Mouse (Mus musculus) CH12.LX (cell line): ENCODE results near the gene Rnf10. TPM values are rescaled to one million over a fixed set of nuclear protein-coding genes. Genes with fewer than 3 reads are reported as not detected.

Source experiments
- DNase-seq: peaks from one replicate; pipeline ENCODE4 v3.0.0-alpha.2; 2013; ENCODE audit errors: extremely low read depth
- H3K27ac ChIP-seq: 2 replicates; pipeline ENCODE4 v1.5.1; 2012; ENCODE audit warnings: low read depth, mild to moderate bottlenecking, control low read depth, moderate library complexity; ENCODE audit not compliant: insufficient read depth
- H3K27me3 ChIP-seq: replicated peaks from 2 replicates; pipeline ENCODE3; 2012; ENCODE audit warnings: inconsistent platforms
- H3K36me3 ChIP-seq, 2 experiments: replicated peaks in 1 of 2; 2 replicates each; pipeline versions ENCODE3 to v1.6.1; 2012; ENCODE audit warnings: inconsistent platforms in 1 of 2, low read length in 1 of 2, mild to moderate bottlenecking in 1 of 2, mixed read lengths in 1 of 2, moderate library complexity in 1 of 2; ENCODE audit not compliant: control insufficient read depth in 1 of 2, insufficient read depth in 1 of 2
- H3K4me1 ChIP-seq, 2 experiments: 2 replicates each; pipeline ENCODE4 v1.6.1; 2012; ENCODE audit warnings: inconsistent platforms in 1 of 2, moderate library complexity in 1 of 2; ENCODE audit not compliant: insufficient read depth in 2 of 2, control insufficient read depth in 1 of 2
- H3K4me2 ChIP-seq: 2 replicates; pipeline ENCODE4 v1.6.1; 2012; ENCODE audit warnings: low read depth, mild to moderate bottlenecking, control low read depth; ENCODE audit not compliant: poor library complexity, insufficient read depth, severe bottlenecking
- H3K4me3 ChIP-seq, 3 experiments: fragments of 150-350 bp in 1 of 3; sonication (generic) in 1 of 3; replicated peaks in 1 of 3; 2 replicates each; pipeline versions ENCODE3 to v1.5.1; 2011 to 2012; ENCODE audit warnings: low read depth in 2 of 3, low read length in 2 of 3, mild to moderate bottlenecking in 2 of 3, moderate library complexity in 2 of 3, control low read depth in 1 of 3, improper control_type of control experiment in 1 of 3, inconsistent platforms in 1 of 3, mixed read lengths in 1 of 3; ENCODE audit not compliant: poor library complexity in 1 of 3
- H3K79me2 ChIP-seq: replicated peaks from 2 replicates; pipeline ENCODE4 v1.6.1; 2012; ENCODE audit warnings: mild to moderate bottlenecking, moderate library complexity; ENCODE audit not compliant: control insufficient read depth, poor library complexity, insufficient read depth, severe bottlenecking; ENCODE audit errors: extremely low read depth
- H3K9ac ChIP-seq: 2 replicates; pipeline ENCODE4 v1.6.1; 2012; ENCODE audit warnings: low read depth, mild to moderate bottlenecking, control low read depth, moderate library complexity; ENCODE audit not compliant: insufficient read depth
- H3K9me3 ChIP-seq: replicated peaks from 2 replicates; pipeline ENCODE3; 2012; ENCODE audit warnings: low read length, inconsistent platforms, mixed read lengths
- BHLHE40 ChIP-seq: IDR thresholded peaks from 2 replicates; pipeline ENCODE4 v1.6.1; 2011; ENCODE audit warnings: mild to moderate bottlenecking, low read depth, low read length, improper control_type of control experiment
- CHD1 ChIP-seq: IDR thresholded peaks from 2 replicates; pipeline ENCODE4 v1.6.1; 2012; ENCODE audit warnings: low read depth, low read length, improper control_type of control experiment, inconsistent platforms
- CTCF ChIP-seq, 2 experiments: IDR thresholded peaks in 1 of 2; conservative IDR thresholded peaks in 1 of 2; 2 replicates each; pipeline ENCODE4 v1.5.1; 2011 to 2012; ENCODE audit warnings: low read depth in 2 of 2, low read length in 2 of 2, improper control_type of control experiment in 1 of 2, inconsistent platforms in 1 of 2, mild to moderate bottlenecking in 1 of 2, moderate library complexity in 1 of 2
- EP300 ChIP-seq: IDR thresholded peaks from 2 replicates; pipeline ENCODE4 v1.6.1; 2011; ENCODE audit warnings: low read length, improper control_type of control experiment
- HCFC1 ChIP-seq: IDR thresholded peaks from 2 replicates; pipeline ENCODE4 v1.6.1; 2012; ENCODE audit warnings: low read depth, mild to moderate bottlenecking, inconsistent platforms, low read length, improper control_type of control experiment
- IRF4 ChIP-seq: IDR thresholded peaks from 2 replicates; pipeline ENCODE4 v1.6.1; 2014; ENCODE audit warnings: low read depth, mild to moderate bottlenecking, inconsistent platforms, low read length, improper control_type of control experiment
- JUN ChIP-seq: IDR thresholded peaks from 2 replicates; pipeline ENCODE4 v1.6.1; 2011; ENCODE audit warnings: low read depth, mild to moderate bottlenecking, low read length, improper control_type of control experiment, moderate library complexity; ENCODE audit not compliant: insufficient read depth
- JUND ChIP-seq: conservative IDR thresholded peaks from 2 replicates; pipeline ENCODE4 v1.6.1; 2011; ENCODE audit warnings: low read depth, low read length, improper control_type of control experiment
- KAT2A ChIP-seq: IDR thresholded peaks from 2 replicates; pipeline ENCODE4 v1.6.1; 2012; ENCODE audit warnings: low read length, improper control_type of control experiment, inconsistent platforms; ENCODE audit not compliant: insufficient replicate concordance
- MAZ ChIP-seq: IDR thresholded peaks from 2 replicates; pipeline ENCODE4 v1.6.1; 2012; ENCODE audit warnings: low read depth, mild to moderate bottlenecking, inconsistent platforms, low read length, improper control_type of control experiment, moderate library complexity
- MYC ChIP-seq: IDR thresholded peaks from 2 replicates; pipeline ENCODE4 v1.6.1; 2011; ENCODE audit warnings: low read depth, mild to moderate bottlenecking, improper control_type of control experiment, low read length
- NELFE ChIP-seq: IDR thresholded peaks from 2 replicates; pipeline ENCODE4 v1.6.1; 2011; ENCODE audit warnings: low read depth, low read length, improper control_type of control experiment
- NRF1 ChIP-seq: IDR thresholded peaks from 2 replicates; pipeline ENCODE4 v1.6.1; 2014; ENCODE audit warnings: low read depth, mild to moderate bottlenecking, inconsistent platforms, low read length, improper control_type of control experiment, moderate library complexity
- PAX5 ChIP-seq: IDR thresholded peaks from 2 replicates; pipeline ENCODE4 v1.6.1; 2012; ENCODE audit warnings: low read length, inconsistent platforms, mixed read lengths
- POLR2AphosphoS2 ChIP-seq: IDR thresholded peaks from 2 replicates; pipeline ENCODE4 v1.6.1; 2011; ENCODE audit warnings: low read depth, low read length, improper control_type of control experiment
- RAD21 ChIP-seq: IDR thresholded peaks from 2 replicates; pipeline ENCODE4 v1.6.1; 2011; ENCODE audit warnings: low read depth, mild to moderate bottlenecking, low read length, improper control_type of control experiment, moderate library complexity
- RCOR1 ChIP-seq: conservative IDR thresholded peaks from 2 replicates; pipeline ENCODE4 v1.6.1; 2012; ENCODE audit warnings: low read depth, mild to moderate bottlenecking, inconsistent platforms, low read length, improper control_type of control experiment
- SIN3A ChIP-seq: IDR thresholded peaks from 2 replicates; pipeline ENCODE4 v1.6.1; 2012; ENCODE audit warnings: low read length, improper control_type of control experiment, inconsistent platforms
- SMC3 ChIP-seq: IDR thresholded peaks from 2 replicates; pipeline ENCODE4 v1.6.1; 2011; ENCODE audit warnings: low read depth, low read length, improper control_type of control experiment
- TBP ChIP-seq: conservative IDR thresholded peaks from 2 replicates; pipeline ENCODE4 v1.6.1; 2011; ENCODE audit warnings: low read depth, low read length, improper control_type of control experiment
- TCF12 ChIP-seq: IDR thresholded peaks from 2 replicates; pipeline ENCODE4 v1.6.1; 2014; ENCODE audit warnings: low read depth, mild to moderate bottlenecking, inconsistent platforms, low read length, improper control_type of control experiment
- ZC3H11A ChIP-seq: IDR thresholded peaks from 2 replicates; pipeline ENCODE4 v1.6.1; 2012; ENCODE audit warnings: low read depth, mild to moderate bottlenecking, inconsistent platforms, low read length, improper control_type of control experiment
- dilution Hi-C: fragments of 300-500 bp; cut with MboI; formaldehyde crosslinking; loops from 2 replicates; pipeline ENCODE4 v1.14.3; 2020; ENCODE audit warnings: low sequenced_read_pairs; ENCODE audit not compliant: extremely low pct_unique_long_range_greater_than_20kb, extremely low pct_ligation_motif_present
- in situ Hi-C: fragments of 300-500 bp; cut with MboI; formaldehyde crosslinking; loops from 3 replicates; pipeline ENCODE4 v1.14.3; 2019; ENCODE audit warnings: low sequenced_read_pairs, low pct_ligation_motif_present, low pct_unique_long_range_greater_than_20kb, mixed read lengths
- polyA plus RNA-seq: library from polyadenylated mRNA; unstranded; fragments of >175 nt; gene quantifications from 2 replicates; pipeline ENCODE4 v1.2.1, GENCODE M21; 2012; ENCODE audit warnings: low read depth; ENCODE audit not compliant: insufficient read length
- total RNA-seq, 2 experiments: library from RNA; depleted of rRNA; stranded (reverse); fragments of 300-350 nt in 1 of 2; fragments of >200 nt in 1 of 2; gene quantifications; 2 replicates each; pipeline ENCODE4 v1.2.3; 2012 to 2014

The Rnf10 gene
- total and polyA plus RNA-seq, 3 experiments: 38.5 to 187 (median 63.6) TPM

- Histone ChIP-seq H3K4me1 (0 out of 4 replicates have a peak, but pooled peaks cover 0 to 2% of the 10 kb centered on the region in 2 experiments), H3K4me3 (no peak overlapping the region), H3K9me3 (no peaks in the 10 kb centered on the region), H3K27ac (no peak overlapping the region), H3K9ac (no peak overlapping the region), H3K36me3 (peaks cover 66 to 88% of the 10 kb centered on the region in 2 experiments), H3K79me2 (peaks cover 50% of the 10 kb centered on the region), H3K27me3 (no peaks in the 10 kb centered on the region), H3K4me2 (no peak overlapping the region)
- dilution Hi-C loops (no loop called here), in situ Hi-C loops (no loop called here)
- no peak for DNase-seq
- TF ChIP-seq CHD1: no peak
- TF ChIP-seq NELFE: no peak
- TF ChIP-seq TBP: no peak
- no peak for TF ChIP-seq ZC3H11A
- no peak for TF ChIP-seq TCF12
- no peak for TF ChIP-seq RAD21
- no peak for TF ChIP-seq SIN3A
- TF ChIP-seq JUND: no peak
- no peak for TF ChIP-seq MYC
- TF ChIP-seq EP300: no peak
- no peak for TF ChIP-seq JUN
- no peak for TF ChIP-seq SMC3
- no peak for TF ChIP-seq CTCF (conservative IDR thresholded peaks at IDR 0.05 in 1 of 2, IDR thresholded peaks at IDR 0.05 in 1 of 2; ENCODE audit: low read depth in 2 of 2, low read length in 2 of 2)
- no peak for TF ChIP-seq RCOR1
- TF ChIP-seq HCFC1: no peak
Observed at GRCm38 (mm10) chr5:115260356-115260755, 12.3 kb downstream of the Rnf10 start.

- H3K4me2 ChIP-seq: no peak overlapping the region
- no peak overlapping the region for H3K4me3 ChIP-seq
- H3K9ac ChIP-seq: no peak overlapping the region
- H3K27ac ChIP-seq: no peak overlapping the region
- in situ Hi-C loops: no loop called here
- no peaks in the 10 kb centered on the region for H3K9me3 ChIP-seq
- peaks cover 48 to 70% of the 10 kb centered on the region in 2 experiments for H3K36me3 ChIP-seq
- H3K4me1 ChIP-seq: no peaks in the 10 kb centered on the region
- dilution Hi-C loops: no loop called here
- no peak for TF ChIP-seq RAD21
- TF ChIP-seq POLR2AphosphoS2: no peak
- TF ChIP-seq NRF1: no peak
- TF ChIP-seq MAZ: no peak
- TF ChIP-seq PAX5: no peak
- TF ChIP-seq TCF12: no peak
- no peak for TF ChIP-seq KAT2A
- no peak for TF ChIP-seq JUND
- no peak for TF ChIP-seq NELFE
- TF ChIP-seq BHLHE40: no peak
- TF ChIP-seq IRF4: no peak
- H3K79me2 ChIP-seq: peaks cover 20% of the 10 kb centered on the region
- DNase-seq: no peak
- H3K27me3 ChIP-seq: no peaks in the 10 kb centered on the region
Observed at GRCm38 (mm10) chr5:115256909-115257546, 15.7 kb downstream of the Rnf10 start.
